Mouse (Mus musculus) frontal cortex, adult (tissue): ENCODE data around the gene Prlr.

Experiments
- ATAC-seq: cut with Nextera tagmentation; 2 replicates; pipeline ENCODE4 v1.9.2; 2017; ENCODE audit warnings: mild to moderate bottlenecking, moderate library complexity, mixed read lengths; ENCODE audit not compliant: low TSS enrichment

The Prlr gene

DNA sequence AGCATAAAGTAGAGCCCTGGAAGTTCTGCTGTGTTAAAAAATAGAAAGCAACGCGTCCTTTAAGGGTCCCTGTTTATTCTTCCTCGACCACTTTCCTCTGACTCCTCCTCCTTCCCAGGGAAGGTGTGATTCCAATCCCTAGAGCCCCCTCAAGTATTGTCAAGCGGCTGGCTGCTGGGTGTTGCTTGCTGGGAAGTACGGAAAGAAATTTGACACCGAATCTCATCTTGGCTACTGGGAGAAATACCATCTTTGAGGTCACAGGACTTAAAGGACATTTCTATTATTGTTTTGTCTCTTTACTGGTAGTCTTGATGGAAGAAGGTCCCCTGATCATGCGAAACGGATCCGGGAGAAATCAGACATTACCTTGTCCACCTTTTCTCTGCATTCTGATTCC, at the start of gene Prlr:
Gene Prlr, plus strand, starts transcription at position 156 of the 400 bp plus-strand sequence.
- ATAC-seq: no peak

DNA sequence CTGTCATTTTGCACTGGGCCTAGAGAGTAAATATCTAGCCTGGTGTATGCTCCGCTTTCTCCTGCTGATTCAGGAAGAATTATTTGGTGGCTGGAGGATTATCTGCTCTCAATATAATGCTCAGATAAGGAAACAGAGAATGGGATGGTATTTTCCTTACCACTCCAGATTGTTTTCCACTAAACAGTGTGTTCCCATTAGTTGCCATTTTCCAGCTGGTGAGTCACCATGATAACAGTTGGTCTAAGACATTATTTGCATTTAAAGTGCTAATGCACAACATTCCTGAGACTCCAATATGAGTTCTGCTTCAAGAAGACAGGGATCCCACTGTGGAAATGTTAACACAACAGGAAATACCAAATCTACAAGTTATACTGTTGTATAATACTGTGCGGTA, 43.3 kb upstream of the Prlr start:
- no peak for ATAC-seq

DNA sequence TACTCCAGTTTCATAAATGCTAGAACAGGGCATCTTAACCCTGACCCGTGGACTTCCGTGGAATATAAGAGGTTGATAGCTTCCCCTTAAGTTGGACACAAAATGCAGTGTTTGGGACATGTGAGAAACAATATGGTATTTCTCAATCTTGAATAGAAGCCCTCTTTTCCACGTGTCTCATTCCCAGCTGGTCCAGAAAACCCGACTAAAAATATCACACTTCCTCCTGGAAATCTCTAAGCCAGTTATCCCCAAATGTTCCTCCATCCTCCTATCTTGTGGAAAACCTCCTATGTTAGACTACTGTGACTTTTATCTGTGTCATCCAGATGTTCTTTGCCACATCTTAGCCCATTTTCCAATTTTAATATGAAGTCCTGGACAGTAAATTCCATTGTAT, 42.1 kb upstream of the Prlr start:
- peak; percentile 88 for ATAC-seq

DNA sequence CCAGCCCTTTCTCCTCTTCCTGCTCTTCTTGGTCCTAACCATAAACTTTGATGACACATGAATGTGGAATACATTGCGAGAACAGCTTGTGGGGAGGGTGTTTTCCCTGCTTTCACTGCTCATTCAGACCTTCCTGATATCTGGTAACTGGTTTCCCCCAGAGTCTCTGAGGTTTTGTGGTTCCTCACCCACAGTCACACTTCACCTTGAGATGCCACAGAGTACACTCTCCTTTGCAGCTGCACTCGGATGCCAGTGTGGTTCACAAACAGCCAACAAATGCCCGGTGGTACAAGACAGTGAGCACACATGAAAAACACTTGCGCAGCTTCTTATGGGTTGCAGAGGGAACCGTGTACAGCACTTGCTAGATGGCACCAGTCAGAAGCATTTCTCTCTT, 32.5 kb upstream of the Prlr start:
- no peak for ATAC-seq

DNA sequence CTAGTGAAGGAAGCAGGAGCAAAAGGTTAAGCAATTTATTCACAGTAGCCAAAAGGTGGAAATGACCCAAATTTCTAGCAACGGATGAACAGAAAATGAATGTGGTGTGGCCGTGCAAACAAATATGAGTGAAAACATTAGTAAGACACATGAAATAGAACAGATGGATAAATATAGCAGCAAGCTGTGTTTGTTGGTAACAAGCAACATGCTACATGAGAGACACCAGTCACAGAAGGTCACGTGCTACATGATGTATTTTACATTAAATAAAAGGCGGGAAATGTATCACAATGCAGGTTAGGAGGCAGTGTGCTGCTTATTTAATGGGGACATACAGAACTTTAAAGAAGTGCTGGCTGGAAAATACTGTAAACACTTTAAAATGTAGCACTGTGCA, 28.8 kb upstream of the Prlr start:
- no peak for ATAC-seq

DNA sequence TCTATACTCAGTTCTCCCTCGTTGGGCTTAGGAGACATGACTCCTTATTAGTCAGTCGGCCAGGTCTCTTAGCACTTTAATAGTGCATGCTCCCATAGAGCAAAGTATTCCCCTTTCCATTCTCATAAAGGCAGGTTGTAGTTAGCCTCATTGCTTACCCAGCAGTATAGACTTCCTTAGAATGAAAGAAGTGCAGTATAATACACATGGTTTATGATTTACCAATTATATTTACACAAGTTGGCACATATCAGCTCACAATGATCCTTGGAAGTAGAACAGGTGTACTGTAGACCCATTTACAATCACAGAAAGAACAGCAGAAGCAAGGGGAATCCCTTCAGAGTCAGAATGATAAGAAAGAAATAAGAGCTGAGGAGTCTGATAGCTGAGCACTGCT, 16.4 kb upstream of the Prlr start:
- no peak for ATAC-seq

DNA sequence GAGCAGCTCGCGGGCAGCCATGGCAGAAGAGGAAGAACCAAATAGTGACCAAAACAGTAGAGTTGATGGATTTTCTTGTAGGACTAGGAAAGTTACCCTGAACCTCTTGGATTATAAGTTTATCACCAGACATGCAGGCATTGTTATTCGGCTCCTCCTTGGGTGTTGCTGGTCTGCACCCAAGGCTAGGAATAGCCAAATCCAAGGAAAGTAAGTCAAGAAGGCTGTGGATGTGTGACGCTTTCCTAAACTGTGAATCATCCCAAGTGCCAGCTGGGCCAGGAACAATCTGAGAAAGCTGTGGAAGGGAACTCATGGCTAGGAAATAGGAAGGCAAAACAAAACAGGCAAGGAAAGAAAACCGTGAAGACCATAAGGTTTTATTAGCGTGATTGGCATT, 2.0 kb upstream of the Prlr start:
- peak; percentile 94 for ATAC-seq

DNA sequence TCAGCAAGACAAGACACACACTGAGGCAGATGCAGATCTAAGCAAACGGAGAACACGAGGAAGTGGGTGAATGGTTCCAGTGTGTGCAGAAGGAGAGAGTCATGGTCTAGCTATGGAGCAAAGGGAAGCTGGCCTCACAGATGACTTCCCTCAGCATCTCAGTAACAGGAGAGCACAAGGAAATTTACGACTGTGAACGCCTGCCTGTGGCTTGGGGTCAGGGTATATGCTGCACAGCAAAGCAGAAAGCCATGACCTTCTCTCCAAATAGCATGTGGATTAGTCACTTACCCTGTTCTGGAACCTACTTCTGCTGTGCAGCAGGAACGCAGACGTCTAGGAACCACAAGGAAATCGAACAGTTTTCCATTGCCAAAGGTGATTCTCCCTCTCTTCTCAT, 1.4 kb upstream of the Prlr start:
- ATAC-seq: peak; percentile 31

DNA sequence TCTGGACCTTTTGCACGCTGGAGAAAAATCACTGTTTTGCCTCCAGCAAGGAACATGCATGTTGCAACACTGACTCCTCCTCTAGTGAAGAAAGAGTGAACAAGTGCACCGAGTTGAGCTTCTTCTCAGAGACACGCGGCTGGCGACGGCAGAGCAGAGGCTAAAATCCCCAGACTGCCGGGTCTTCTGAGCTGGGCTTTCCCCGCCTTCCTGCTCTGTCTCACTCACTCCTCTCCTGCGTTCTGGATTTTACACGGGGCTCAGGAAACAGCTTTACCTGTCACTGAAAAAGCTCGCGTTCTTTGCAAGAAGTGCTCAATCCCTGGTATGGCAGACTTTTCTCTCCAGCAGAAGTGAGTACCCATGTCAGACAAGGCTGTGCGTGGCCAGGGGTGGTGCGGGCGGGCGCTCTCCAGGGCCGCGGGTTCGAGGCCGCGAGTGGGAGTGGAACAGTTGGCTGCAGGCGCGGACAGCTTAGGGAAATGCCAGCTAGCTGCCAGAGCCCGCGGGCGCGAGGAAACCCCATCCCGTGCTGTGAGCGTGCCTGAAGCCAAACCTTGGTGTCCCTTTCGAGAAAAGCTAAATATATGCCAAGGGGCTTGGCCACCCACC, 587 bp downstream of the Prlr start:
- ATAC-seq: peak; percentile 60

DNA sequence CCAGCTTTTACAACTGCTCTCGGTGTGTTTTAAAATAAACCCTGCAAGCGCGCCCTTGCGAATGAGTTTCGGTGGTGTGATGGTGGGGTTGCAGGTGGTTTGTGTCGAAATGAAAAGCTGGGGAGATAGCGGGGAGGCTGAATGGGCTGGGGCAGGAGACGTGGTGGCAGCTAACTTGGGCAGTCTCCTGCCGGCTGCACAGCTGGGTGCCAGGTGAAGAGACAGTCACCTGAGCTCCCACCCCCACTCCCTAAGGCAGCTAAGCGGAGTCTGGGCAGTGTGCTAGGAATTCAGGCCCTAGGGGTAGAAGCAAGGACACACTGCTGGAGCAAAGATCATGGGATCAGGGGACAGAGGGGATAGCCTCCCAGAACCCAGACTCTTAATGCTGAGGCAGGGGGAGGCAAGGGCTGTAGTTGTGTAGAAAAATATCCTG, 1.1 kb downstream of the Prlr start:
- ATAC-seq: no peak

DNA sequence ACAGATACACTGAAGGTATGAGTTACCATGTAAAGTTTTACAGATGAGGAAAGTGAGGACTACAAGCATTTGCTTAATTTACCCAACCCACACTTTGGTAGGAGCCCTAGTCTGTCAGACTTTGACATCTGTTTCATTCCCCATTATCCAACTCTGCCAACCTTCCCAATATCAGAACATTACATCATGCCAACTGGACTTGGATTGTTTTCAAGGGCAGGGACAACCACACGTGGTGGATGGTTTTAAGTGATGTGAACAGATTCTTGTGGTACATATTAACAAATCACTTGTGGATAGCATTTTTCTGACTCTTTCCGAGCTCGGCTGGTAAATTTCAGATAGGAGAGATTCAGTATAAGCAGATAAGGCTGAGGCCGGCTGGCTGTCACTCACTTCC, 3.7 kb downstream of the Prlr start:
- ATAC-seq: no peak

DNA sequence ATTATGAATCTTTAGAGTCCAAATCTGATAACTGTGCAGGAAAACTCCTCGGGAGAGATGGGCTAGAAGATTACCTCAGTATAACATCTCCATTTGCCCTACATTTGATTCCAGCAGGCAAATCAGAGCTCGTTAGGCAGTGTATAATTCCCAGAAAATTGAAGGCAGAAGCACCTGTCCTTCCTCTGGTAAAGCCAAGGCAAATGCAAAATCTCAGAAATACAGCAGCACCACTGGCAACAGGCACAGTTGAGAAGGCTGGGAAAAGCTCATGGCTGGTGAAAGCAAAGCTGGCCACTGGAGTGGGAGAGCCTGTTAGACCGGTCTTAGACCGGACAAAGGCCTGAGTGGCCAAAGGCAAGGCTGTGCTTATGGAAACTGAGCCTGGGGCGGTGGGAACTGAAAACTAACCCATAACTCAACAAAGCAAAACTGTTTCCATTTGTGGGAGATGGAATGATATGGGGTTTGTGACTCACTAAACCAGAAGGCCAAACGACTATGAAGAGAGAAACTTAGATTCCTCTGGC, 15.1 kb downstream of the Prlr start:
- ATAC-seq: no peak

DNA sequence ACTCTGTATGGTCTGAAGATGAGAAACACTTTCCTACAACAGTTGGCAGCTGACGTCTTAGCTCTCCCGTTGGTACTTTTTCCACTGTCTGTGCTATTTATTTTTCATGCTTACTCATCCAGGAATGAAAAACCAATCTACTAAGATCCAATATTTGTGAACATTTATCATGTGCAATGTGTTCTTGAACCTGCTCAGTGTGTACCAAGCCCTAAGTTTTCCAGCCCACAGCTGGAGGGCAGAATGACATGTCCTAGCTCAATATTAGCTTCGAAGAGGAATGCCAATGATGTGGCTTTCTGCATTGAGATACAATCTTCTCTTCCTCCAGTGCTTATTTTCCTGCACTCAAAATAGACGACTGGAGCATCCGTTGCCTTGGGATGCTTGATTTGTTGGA, 24.0 kb downstream of the Prlr start:
- no peak for ATAC-seq

DNA sequence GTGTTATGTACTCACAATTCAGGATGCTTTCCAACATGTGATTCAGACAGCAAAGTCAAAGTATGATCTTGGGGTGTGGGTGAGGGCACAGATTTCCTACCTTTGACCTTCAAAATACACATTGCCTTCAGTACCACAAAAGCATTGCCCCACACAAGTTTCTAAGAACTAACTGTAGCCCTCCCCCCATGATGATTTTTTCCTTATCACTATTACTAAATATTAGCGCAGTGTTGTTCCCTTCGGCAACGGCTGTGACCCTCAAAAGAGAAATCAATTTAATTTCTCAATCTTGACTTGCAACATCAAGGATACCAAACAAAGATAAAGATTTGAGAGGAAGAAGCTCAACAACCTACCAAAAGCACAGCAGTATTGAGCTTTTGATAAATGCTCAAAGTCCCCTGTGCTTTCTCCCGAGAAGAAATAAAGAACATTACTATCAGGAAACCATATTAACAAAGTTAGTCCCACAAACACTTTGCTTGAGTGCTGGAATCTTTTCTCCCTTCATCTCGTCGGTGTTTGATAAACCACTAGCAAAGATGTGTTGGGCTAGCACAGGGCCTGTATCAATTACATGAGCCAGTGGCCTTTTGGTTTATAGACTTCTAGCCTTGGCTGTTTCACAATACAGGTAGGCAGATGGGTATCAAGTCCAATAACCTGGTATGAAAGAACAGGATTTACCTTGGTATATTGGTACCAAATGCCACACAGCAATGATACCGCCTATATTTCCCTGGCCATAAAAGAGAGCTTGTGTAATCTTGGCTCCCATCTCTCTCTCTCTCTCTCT, 25.7 kb downstream of the Prlr start:
- ATAC-seq: no peak

DNA sequence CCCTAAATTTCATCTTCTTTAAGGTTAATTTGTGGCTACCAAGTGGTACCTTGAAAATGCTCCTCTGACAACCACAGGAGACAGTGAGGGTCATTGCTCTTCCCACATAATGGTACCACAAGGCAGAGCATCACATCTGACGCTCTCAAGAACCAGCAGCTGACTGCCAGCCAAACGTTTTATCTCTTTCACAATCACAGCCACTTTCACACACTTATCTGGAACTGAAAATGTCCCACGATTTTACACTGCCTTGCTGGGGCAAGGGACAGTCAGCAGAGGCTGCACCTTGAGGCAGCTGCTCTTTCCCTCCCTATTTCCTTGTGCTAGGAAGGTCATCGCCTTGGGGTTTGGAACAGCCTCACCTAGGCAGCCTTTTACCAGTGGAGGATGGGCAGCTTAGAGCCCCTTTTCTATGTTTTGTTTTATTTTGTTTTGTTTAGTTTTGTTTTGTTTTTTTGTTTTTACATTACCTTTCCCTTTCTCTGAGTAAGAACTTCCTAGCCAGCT, 33.3 kb downstream of the Prlr start:
- no peak for ATAC-seq

DNA sequence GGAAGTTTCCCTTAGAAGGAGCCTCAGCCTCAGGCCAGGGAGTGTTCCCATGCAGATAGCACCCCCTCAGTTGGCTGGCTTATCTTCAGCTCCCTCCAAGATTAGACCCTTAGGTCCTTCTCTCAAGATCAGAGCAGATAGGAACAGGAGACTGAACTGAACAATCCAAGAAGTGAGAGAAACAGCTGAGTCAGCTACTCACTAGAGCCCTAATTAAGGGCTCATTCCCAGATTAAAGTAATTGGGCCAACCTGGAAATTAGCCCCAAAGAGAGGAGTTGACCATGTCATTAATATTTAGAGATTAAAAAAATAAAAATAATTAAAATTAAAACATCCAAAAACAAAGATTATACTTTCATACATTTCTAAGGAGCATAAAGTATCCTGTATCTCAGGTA, 35.0 kb downstream of the Prlr start:
- ATAC-seq: no peak

DNA sequence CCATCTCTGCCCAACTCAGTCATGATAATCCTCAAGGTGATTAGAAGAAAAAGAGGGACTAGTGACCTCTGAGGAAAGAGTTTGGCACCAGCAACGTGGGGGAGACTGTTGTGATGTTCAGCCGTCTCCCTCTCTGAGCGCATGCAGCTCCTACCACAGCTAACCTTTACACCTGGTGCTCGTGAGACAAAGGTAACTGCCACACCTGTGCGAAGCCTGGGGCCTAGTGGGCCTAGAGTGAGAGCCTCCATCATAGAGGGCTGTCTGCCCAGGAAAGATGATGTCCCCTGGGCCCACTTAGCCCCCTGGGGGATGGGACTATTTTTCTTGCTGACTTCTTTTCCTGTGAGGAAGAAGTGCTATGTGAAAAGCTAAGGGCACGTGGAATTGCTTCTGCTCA, 36.2 kb downstream of the Prlr start:
- no peak for ATAC-seq

DNA sequence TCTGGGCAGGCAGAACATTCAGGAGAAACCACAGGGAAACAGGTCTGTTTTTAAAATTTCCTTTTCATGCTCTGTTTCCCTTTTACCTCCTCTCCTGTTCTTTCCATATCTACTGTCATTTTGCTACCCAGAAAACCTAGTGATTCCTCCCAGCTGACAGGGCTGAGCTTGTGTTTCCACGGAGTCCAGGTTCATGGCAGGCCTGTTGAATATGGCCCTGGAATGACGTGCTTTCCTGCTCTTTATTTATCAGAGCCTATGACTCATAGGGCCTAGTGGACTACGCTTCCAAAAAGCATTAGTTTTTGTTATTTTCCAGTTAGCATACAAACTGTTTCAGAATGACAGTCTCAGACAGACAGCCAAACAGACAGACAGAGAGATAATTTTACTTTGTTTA, 36.7 kb downstream of the Prlr start:
- no peak for ATAC-seq

DNA sequence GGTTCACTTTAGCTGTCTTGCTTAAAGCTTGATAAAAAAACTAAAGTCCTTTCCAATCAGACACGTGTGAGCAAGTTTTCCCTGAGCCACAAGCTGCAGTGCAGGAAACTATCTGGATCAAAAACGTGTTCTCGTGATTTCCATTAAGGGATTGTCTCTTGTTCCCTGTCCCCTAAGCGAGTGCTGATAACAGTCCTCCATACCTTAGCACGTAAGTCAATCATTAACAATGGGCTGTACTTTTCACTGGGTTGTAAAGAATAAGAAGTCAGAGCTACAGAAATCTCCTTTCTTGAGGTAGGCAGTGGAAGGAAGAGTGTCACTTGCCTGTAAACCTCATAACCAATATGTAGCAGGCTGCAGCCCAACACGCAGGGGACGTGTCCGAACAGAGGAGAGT, 38.7 kb downstream of the Prlr start:
- ATAC-seq: no peak

DNA sequence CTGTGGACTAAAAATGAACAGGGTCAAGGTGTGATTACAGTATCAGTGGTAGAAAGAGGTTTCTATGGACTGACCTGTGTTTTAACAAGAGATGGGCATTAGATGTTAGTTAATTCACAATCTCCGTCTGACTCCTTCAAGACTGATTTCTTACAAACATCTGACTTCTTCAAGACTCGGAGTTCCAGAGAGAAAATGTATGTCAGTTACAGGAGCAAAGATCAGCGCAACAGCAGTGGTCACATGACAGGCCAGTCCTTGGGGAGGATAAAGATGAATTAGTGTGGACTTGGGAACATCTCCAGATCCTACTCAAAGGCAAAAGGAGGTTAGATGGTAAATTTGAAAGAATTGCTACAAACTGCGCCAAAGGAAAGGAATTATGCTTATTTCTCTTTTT, 39.2 kb downstream of the Prlr start:
- ATAC-seq: no peak

DNA sequence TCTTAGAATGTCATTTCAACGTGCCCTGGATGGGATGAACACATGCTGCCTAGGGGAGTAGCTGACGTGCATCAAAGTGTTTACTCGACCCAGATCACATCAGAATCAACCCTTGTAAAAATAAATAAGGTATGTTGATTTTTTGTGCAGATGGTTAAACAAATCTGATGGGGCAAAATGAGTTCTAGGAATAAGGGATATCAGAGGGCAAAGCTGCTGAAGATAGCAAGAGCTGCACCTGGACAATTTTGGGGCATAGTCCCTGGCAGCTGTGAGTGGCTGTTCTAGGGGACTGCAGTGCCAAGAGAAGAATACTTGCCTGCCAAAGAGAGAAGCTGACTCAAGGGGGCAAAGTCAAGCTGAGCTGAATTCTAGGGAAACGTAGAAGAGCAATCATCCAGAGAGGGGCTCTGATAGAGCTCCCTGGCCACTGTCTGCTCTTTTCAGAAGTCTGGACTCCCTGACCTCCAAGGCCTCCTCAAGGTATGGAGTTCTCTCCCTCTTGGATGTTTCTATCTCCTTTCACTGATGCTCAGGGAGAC, 46.6 kb downstream of the Prlr start:
- no peak for ATAC-seq

DNA sequence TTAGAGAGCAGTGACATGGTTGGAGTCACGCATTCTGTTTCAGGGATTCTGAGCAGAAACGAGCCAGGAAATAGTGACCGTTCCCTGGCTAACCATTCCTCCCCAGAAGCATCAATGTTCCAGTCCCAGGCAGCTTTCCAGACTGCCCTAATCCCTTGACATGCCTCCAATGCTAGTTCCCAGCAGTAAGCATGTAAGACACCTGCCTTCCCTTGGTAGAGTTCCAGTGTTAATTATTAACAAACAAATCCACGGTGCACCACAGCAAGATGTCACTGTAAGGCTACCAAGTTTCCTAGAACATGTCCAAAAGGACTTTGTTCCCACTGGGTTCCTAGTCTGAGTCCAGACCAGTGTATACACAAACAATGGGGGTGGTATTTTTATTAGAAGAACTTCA, 48.7 kb downstream of the Prlr start:
- no peak for ATAC-seq

DNA sequence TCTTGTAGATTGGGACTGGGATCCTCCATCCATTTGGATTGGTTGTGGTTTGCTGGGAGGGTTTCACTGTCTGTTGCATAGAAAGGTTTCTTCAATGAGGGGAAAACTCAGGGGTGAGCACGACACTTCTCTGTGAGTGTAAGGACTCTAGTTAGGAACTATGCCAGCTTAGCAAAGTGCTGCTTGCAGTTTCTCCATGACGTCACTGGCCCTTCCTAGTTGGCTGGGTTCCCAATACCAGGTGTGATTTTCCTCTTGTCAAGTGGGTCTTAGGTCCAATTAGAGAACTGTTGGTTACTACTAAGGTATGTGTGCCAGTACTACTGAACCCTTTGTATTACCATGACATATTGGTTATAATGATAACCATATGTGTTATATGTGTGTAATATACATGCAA, 51.6 kb downstream of the Prlr start:
- ATAC-seq: no peak
